Mouse (Mus musculus): ENCODE results near the gene Frmd8. TPM values are rescaled to one million over a fixed set of nuclear protein-coding genes. Genes with fewer than 3 reads are reported as not detected.

The Frmd8 gene
- polyA plus RNA-seq (2014; fragmentation: Nextera tagmentation; extraction: Ambion mirVana), result 11.5 and 14.0 TPM in 2 replicates

DNA sequence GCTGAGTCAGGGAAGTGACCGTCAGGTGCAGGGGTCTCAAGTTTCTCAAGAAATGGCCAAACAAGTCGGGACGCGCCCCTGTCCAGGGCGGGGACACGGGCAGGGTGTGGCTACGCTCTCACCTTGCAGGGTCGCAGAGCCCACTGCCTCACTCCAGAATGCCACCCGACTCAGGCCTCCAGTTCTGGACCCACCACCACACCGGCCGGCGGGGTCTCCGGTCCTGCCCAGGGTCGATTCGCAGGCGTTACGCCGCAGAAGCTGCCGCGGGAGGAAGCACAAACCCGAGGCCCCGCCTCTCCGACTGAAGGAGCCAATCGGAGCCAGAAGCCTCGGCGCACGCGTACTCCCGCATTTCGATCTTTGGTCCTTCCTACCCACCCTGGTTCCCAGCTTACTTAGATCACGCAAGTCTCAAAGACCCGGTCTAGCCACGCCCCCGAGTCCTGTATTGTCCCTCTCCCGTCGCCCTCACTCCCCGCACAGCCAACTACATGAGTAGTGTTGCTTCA is at the start of gene Frmd8:
Gene Frmd8 (minus strand): TSS at position 306 of the 512 bp plus-strand sequence.
- peaks cover 19% of the 10 kb centered on the region for H3K4me1 ChIP-seq (ENCODE audit: control insufficient read depth, insufficient read depth, low read length)
- WGBS, result under 1% methylated on average over 37 of the region's 37 CpGs
- peak within 1 kb of the TSS; percentile 89 for H3K4me2 ChIP-seq

GRCm38 (mm10) chr19:5924713-5925093 is 49.6 kb upstream of the Frmd8 start, which contains the start of gene Cdc42ep2:
Gene Cdc42ep2, minus strand, starts transcription at chr19:5924816.
- ATAC-seq (ENCODE audit: low FRiP score) (peak; percentile 93), DNase-seq (ENCODE audit: low spot score, missing footprints) (peak; percentile 99)
- Histone ChIP-seq H3K9me3 (ENCODE audit: control insufficient read depth, low read length) (no peaks in the 10 kb centered on the region), H3K36me3 (ENCODE audit: control insufficient read depth, insufficient read depth, low read length) (no peaks in the 10 kb centered on the region), H3K4me2 (peak within 1 kb of the TSS; percentile 92), H3K4me1 (ENCODE audit: control insufficient read depth, insufficient read depth, low read length) (peaks cover 5% of the 10 kb centered on the region; the same call in 1 of the 2 replicates), H3K27me3 (ENCODE audit: control insufficient read depth, insufficient read depth, low read length) (no peaks in the 10 kb centered on the region; the same call in 1 of the 2 replicates), H3K9ac (ENCODE audit: low read length) (peak within 1 kb of the TSS; percentile 52), H3K4me3 (ENCODE audit: low read depth, low read length) (peak within 1 kb of the TSS; percentile 43), H3K27ac (ENCODE audit: low read depth, low read length) (no peak within 1 kb of the TSS)
- WGBS, result under 1% methylated on average over 18 of the region's 18 CpGs

More for the DNA sequence above, at the start of gene Frmd8:
- ATAC-seq (ENCODE audit: low FRiP score), result peak; percentile 90
- H3K4me3 ChIP-seq (ENCODE audit: low read depth, low read length), result peak within 1 kb of the TSS; percentile 84
- no peaks in the 10 kb centered on the region for H3K27me3 ChIP-seq (ENCODE audit: control insufficient read depth, insufficient read depth, low read length)
- H3K27ac ChIP-seq (ENCODE audit: low read depth, low read length), result peak within 1 kb of the TSS; percentile 59; the same call in 1 of the 2 replicates
- peak; percentile 99 for DNase-seq (ENCODE audit: low spot score, missing footprints)
- no peaks in the 10 kb centered on the region for H3K9me3 ChIP-seq (ENCODE audit: control insufficient read depth, low read length)
- H3K36me3 ChIP-seq (ENCODE audit: control insufficient read depth, insufficient read depth, low read length), result 0 out of 2 replicates have a peak, but pooled peaks cover 2% of the 10 kb centered on the region
- H3K9ac ChIP-seq (ENCODE audit: low read length), result peak within 1 kb of the TSS; percentile 86

DNA sequence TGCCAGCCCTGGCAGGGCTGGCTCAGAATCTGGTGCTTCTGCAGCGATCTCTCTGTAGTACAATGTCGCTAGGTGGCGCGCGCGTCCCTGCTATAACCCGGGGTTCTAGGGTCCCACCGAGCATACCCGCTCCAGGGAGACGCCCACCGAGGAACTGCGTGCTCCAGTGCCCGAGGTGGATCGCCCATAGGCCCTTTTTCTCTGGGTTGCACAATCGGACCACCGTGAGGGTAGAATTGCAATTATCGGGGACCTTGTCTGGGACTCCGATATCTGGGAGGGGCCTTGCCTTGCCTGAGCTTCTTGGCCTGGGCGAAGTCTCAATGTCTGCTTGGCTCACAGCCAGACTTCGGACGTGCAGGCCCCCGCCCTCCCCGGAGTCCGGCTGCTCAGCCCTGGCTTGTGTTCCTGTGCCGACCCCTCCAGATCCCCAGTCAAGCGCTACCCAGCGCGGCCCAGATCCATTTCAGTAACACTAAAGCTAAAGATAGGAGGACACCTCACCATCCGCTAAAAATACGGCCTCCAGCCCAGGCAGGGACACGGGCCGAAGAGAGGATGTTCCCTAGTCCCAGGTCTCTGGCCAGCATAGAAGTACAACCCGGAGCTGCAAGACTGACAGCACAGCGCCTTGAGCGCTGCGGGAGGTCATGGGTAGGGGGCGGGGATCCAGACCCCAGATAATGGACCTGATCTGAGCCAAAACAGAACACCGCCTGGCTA is 49.1 kb upstream of the Frmd8 start:
- DNase-seq (ENCODE audit: low spot score, missing footprints) (peak; percentile 99), ATAC-seq (ENCODE audit: low FRiP score) (peak; percentile 82)
- Histone ChIP-seq H3K4me2 (peak overlapping the region; percentile 92), H3K9ac (ENCODE audit: low read length) (peak overlapping the region; percentile 52), H3K27me3 (ENCODE audit: control insufficient read depth, insufficient read depth, low read length) (no peaks in the 10 kb centered on the region; the same call in 1 of the 2 replicates), H3K4me1 (ENCODE audit: control insufficient read depth, insufficient read depth, low read length) (peaks cover 5% of the 10 kb centered on the region; the same call in 1 of the 2 replicates), H3K4me3 (ENCODE audit: low read depth, low read length) (peak overlapping the region; percentile 43), H3K9me3 (ENCODE audit: control insufficient read depth, low read length) (no peaks in the 10 kb centered on the region), H3K36me3 (ENCODE audit: control insufficient read depth, insufficient read depth, low read length) (no peaks in the 10 kb centered on the region), H3K27ac (ENCODE audit: low read depth, low read length) (no peak overlapping the region)
- WGBS, result under 1% methylated on average over 38 of the region's 38 CpGs

- H3K9ac ChIP-seq (ENCODE audit: low read length), result no peak overlapping the region
- peak; percentile 79 for DNase-seq (ENCODE audit: low spot score, missing footprints)
- H3K4me1 ChIP-seq (ENCODE audit: control insufficient read depth, insufficient read depth, low read length), result peaks cover 5% of the 10 kb centered on the region; the same call in 1 of the 2 replicates
- 95% methylated on average over 3 of the region's 3 CpGs for WGBS
- H3K27ac ChIP-seq (ENCODE audit: low read depth, low read length), result no peak overlapping the region
- H3K36me3 ChIP-seq (ENCODE audit: control insufficient read depth, insufficient read depth, low read length), result no peaks in the 10 kb centered on the region
- no peaks in the 10 kb centered on the region; the same call in 1 of the 2 replicates for H3K27me3 ChIP-seq (ENCODE audit: control insufficient read depth, insufficient read depth, low read length)
- H3K9me3 ChIP-seq (ENCODE audit: control insufficient read depth, low read length), result no peaks in the 10 kb centered on the region
- H3K4me3 ChIP-seq (ENCODE audit: low read depth, low read length), result no peak overlapping the region
- H3K4me2 ChIP-seq, result no peak overlapping the region
- no peak for ATAC-seq (ENCODE audit: low FRiP score)
Measured at GRCm38 (mm10) chr19:5922963-5923362, 47.9 kb upstream of the Frmd8 start.

DNA sequence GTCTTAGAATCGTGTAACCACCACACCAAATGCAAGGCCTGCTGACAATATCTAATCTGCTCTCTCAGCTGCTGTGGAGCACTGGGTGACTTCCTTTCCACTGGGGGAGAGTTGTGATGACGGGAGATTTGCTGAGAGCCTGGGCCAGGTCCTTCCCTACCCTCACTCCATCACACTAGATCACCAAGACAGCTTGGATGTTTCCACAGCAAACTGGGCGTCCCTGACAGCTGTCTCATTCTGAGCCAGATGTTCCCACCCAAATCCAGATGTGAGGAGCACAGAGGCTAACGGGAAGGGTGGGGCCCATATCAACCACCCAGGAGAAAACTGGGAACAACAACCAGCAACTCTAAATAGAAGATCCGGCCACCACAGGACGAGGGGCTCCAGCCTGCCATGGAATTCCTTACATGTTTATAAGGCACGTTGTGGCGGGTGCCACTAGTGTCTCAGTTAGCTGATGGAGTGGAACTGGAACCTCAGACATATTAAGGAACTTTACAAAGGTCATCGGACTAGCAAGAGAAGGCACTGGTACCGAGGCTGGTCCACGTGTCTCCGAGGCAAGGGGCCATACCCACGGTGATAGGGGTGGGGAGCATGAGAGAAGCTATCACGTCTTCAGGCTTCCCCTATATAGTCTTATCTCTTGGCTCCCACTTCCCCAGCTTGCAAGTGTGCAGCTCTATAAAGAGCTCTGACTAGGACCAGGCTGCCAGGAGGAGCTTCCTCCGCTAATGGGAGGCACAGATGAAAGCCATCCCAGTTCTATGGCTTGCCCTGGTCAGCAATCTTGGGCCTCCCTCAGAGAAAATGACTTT is 47.3 kb upstream of the Frmd8 start:
- no peak overlapping the region for H3K4me2 ChIP-seq
- H3K4me1 ChIP-seq (ENCODE audit: control insufficient read depth, insufficient read depth, low read length), result peaks cover 5% of the 10 kb centered on the region; the same call in 1 of the 2 replicates
- no peaks in the 10 kb centered on the region for H3K36me3 ChIP-seq (ENCODE audit: control insufficient read depth, insufficient read depth, low read length)
- ATAC-seq (ENCODE audit: low FRiP score) (no peak), DNase-seq (ENCODE audit: low spot score, missing footprints) (no peak)
- H3K4me3 ChIP-seq (ENCODE audit: low read depth, low read length), result no peak overlapping the region
- H3K27ac ChIP-seq (ENCODE audit: low read depth, low read length), result no peak overlapping the region
- WGBS, result 81% methylated on average over 15 of the region's 15 CpGs
- H3K27me3 ChIP-seq (ENCODE audit: control insufficient read depth, insufficient read depth, low read length), result no peaks in the 10 kb centered on the region; the same call in 1 of the 2 replicates
- no peak overlapping the region for H3K9ac ChIP-seq (ENCODE audit: low read length)
- no peaks in the 10 kb centered on the region for H3K9me3 ChIP-seq (ENCODE audit: control insufficient read depth, low read length)

DNA sequence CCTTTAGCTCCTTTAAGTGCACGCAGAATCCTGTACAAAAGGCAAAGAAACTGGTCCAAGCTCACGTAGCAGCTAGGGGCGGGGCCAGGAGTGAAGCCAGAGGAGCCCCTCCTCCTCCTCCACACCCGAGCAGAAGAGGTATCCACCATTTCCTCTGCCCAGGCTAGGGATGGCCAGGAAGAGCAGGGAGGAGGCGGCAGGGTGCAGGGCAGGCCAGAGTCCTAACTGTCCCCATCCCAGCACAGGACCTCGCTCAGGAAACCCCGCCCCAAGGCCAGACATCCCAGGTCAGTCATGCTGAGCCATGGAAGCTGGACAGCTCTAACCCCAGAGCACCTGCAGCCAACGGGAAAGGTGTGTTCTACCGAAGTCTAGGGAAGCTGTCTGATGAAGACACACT is 46.6 kb upstream of the Frmd8 start:
- Histone ChIP-seq H3K27me3 (ENCODE audit: control insufficient read depth, insufficient read depth, low read length) (no peaks in the 10 kb centered on the region; the same call in 1 of the 2 replicates), H3K36me3 (ENCODE audit: control insufficient read depth, insufficient read depth, low read length) (no peaks in the 10 kb centered on the region), H3K4me3 (ENCODE audit: low read depth, low read length) (no peak overlapping the region), H3K9me3 (ENCODE audit: control insufficient read depth, low read length) (no peaks in the 10 kb centered on the region), H3K27ac (ENCODE audit: low read depth, low read length) (no peak overlapping the region), H3K9ac (ENCODE audit: low read length) (0 out of 2 replicates have a peak overlapping the region, but pooled peaks have one; percentile 24), H3K4me1 (ENCODE audit: control insufficient read depth, insufficient read depth, low read length) (peaks cover 5% of the 10 kb centered on the region; the same call in 1 of the 2 replicates), H3K4me2 (no peak overlapping the region)
- WGBS, result 24% methylated on average over 9 of the region's 9 CpGs
- DNase-seq (ENCODE audit: low spot score, missing footprints) (no peak), ATAC-seq (ENCODE audit: low FRiP score) (no peak)

DNA sequence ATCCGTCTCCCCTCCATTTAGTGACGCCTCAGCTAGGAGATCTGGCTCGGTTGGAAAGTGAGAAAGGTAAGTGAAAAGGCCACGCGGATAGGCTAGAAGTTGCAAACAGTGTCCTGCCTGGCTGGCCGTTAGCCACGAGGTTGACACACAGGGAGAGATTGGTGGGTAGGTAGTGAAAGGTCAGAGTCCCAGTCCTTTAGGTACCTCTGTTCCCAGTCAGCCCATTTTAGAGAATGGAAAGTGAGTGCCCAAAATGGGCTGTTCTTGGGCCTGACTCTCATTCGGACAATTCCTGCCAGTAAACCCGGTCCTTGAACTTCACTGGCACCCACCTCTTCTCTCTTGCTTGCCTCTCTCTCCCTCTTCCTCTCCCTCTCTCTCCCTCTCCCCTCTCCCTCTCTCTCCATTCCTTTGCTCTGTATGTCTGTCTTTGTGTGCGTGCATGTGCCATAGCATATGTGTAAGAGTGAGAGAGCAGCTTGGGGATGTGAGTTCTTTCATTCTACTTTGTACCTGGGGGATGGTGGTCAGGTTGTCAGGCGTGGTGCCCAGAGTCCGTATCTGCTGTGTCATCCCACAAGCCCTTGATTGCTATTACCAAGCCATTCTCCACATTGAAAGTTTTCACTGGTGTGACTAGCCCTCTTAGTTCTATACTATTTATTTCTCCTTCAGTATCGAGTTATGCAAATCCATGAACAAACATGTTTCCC is 38.1 kb upstream of the Frmd8 start, which contains the start of gene Dpf2:
Gene Dpf2 (minus strand): TSS at position 4 of the 713 bp plus-strand sequence.
- 0 out of 2 replicates have a peak, but pooled peaks cover 3% of the 10 kb centered on the region for H3K36me3 ChIP-seq (ENCODE audit: control insufficient read depth, insufficient read depth, low read length)
- H3K27ac ChIP-seq (ENCODE audit: low read depth, low read length), result peak within 1 kb of the TSS; percentile 10; the same call in 1 of the 2 replicates
- peaks cover 22% of the 10 kb centered on the region for H3K4me1 ChIP-seq (ENCODE audit: control insufficient read depth, insufficient read depth, low read length)
- WGBS, result 24% methylated on average over 13 of the region's 13 CpGs
- H3K4me3 ChIP-seq (ENCODE audit: low read depth, low read length), result peak within 1 kb of the TSS; percentile 69
- peak within 1 kb of the TSS; percentile 81 for H3K9ac ChIP-seq (ENCODE audit: low read length)
- H3K27me3 ChIP-seq (ENCODE audit: control insufficient read depth, insufficient read depth, low read length), result no peaks in the 10 kb centered on the region
- no peaks in the 10 kb centered on the region for H3K9me3 ChIP-seq (ENCODE audit: control insufficient read depth, low read length)
- ATAC-seq (ENCODE audit: low FRiP score) (peak; percentile 17; the same call in 1 of the 2 replicates), DNase-seq (ENCODE audit: low spot score, missing footprints) (no peak)
- peak within 1 kb of the TSS; percentile 62 for H3K4me2 ChIP-seq
